Mouse (Mus musculus) olfactory bulb, adult 2 months (tissue): Measurements from ENCODE around the gene Snapc5.

Source experiments
- CTCF ChIP-seq: fragments of 200-500 bp; IDR thresholded peaks from 2 replicates; pipeline ENCODE4 v1.5.1; 2012; ENCODE audit warnings: low read depth, mild to moderate bottlenecking, low read length, moderate library complexity; ENCODE audit not compliant: insufficient read depth
- POLR2A ChIP-seq: fragments of 200-500 bp; IDR thresholded peaks from 2 replicates; pipeline ENCODE4 v1.6.1; 2012; ENCODE audit warnings: mild to moderate bottlenecking, low read depth, low read length, moderate library complexity; ENCODE audit not compliant: insufficient read depth

GRCm38 (mm10) chr9:64178610-64178973 is 482 bp upstream of the Snapc5 start:
- TF ChIP-seq CTCF (no peak), POLR2A (no peak)
